Comparison of ENCODE assay signal across 13 mouse cellular contexts in genomic region chr12:89789981-89790380, GRCm38 (mm10).
"Had no signal": no experiment of that assay in that cellular context is flagged by ENCODE, and none has a peak within 500 bp of the region (broad histone marks: within the 10 kb centered on the region; RNA-seq: fewer than 3 reads in every experiment).

No protein-coding gene starts in this region.

- ATAC-seq: midbrain, embryonic 16.5 days had no signal

- DNase-seq: lung, adult 18-20 months; lung, embryonic 14.5 days; lung, postnatal 10 days; lung, postnatal 4 days; midbrain, embryonic 14.5 days; retina, postnatal 1 day; right cerebral cortex, postnatal 14 days; right cerebral cortex, postnatal 4 days; spleen, adult 18-20 months; thymus, adult 18-20 months; thymus, postnatal 14 days; thymus, postnatal 36 days had no signal
